Mouse (Mus musculus) thymus, postnatal 4 days (tissue): ENCODE data around the gene Olfr697.
"Not testable (repeated sequence)": the region's sequence is repeated elsewhere in the genome, so short reads cannot be mapped to it uniquely, and the experiment has no call there.

Source experiments
- DNase-seq: peaks from one replicate; pipeline ENCODE4 v3.0.0; 2021

Olfr697 gene

GRCm38 (mm10) chr7:106742343-106742742 is at the start of gene Olfr697:
Gene Olfr697 (minus strand): TSS chr7:106742443.
- DNase-seq, result no peak

GRCm38 (mm10) chr7:106788330-106788729 is 46.1 kb upstream of the Olfr697 start:
- DNase-seq, result no peak

GRCm38 (mm10) chr7:106761008-106761407 is 18.8 kb upstream of the Olfr697 start:
- DNase-seq, result not testable (repeated sequence)

- DNase-seq, result no peak
Measured at GRCm38 (mm10) chr7:106758800-106759199, 16.6 kb upstream of the Olfr697 start.

GRCm38 (mm10) chr7:106755297-106755696 is 13.1 kb upstream of the Olfr697 start, which contains the start of gene Olfr698:
Gene Olfr698 (minus strand): TSS chr7:106755397.
- DNase-seq, result no peak

GRCm38 (mm10) chr7:106745811-106746210 is 3.6 kb upstream of the Olfr697 start:
- no peak for DNase-seq

- DNase-seq, result no peak
Measured at GRCm38 (mm10) chr7:106737028-106737427, 5.2 kb downstream of the Olfr697 start.

- DNase-seq, result no peak
Measured at GRCm38 (mm10) chr7:106733717-106734116, 8.5 kb downstream of the Olfr697 start.

GRCm38 (mm10) chr7:106725654-106726053 is 16.6 kb downstream of the Olfr697 start:
- not testable (repeated sequence) for DNase-seq

GRCm38 (mm10) chr7:106716296-106716695 is 25.9 kb downstream of the Olfr697 start, which contains the start of gene Olfr695:
Gene Olfr695 (minus strand): TSS chr7:106716396.
- DNase-seq, result no peak

- DNase-seq, result no peak
Measured at GRCm38 (mm10) chr7:106711463-106711862, 30.8 kb downstream of the Olfr697 start.

- not testable (repeated sequence) for DNase-seq
Measured at GRCm38 (mm10) chr7:106707705-106708104, 34.5 kb downstream of the Olfr697 start.

- DNase-seq, result no peak
Measured at GRCm38 (mm10) chr7:106696891-106697290, 45.4 kb downstream of the Olfr697 start.

GRCm38 (mm10) chr7:106692976-106693375 is 49.3 kb downstream of the Olfr697 start:
- no peak for DNase-seq

GRCm38 (mm10) chr7:106691714-106692113 is 50.5 kb downstream of the Olfr697 start, which contains the start of gene Olfr694:
Gene Olfr694 (minus strand): TSS chr7:106691814.
- no peak for DNase-seq
